Mouse (Mus musculus): Measurements from ENCODE around the gene Wdr86. TPM values are rescaled to one million over a fixed set of nuclear protein-coding genes. Genes with fewer than 3 reads are reported as not detected.
A peak's percentile ranks its signal among the peaks of the same experiment; 100 is the strongest.

Wdr86 gene
- polyA plus RNA-seq, 1 experiment from 2014 or later: 6.4 TPM

DNA sequence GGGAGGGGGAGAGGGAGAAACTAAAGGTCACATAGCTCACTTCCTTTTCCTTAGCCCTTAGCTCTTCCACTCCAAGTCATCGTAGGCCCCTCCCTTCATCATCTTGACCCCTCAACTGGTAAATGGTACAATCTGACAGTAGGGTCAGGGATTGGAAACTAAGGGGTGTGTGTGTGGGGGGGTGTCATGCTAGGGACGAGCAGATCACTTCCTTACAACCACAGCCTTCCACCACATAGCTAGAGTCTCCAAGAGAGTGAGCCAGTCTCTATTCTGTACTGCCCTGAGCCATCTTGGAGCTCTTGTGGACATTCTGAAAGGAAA lies 21.6 kb upstream of the Wdr86 start:
- no peaks in the 10 kb centered on the region for H3K36me3 ChIP-seq (ENCODE audit: control insufficient read depth, insufficient read depth, low read length)
- H3K9me3 ChIP-seq (replicated peaks; ENCODE audit: control insufficient read depth, low read length): no peaks in the 10 kb centered on the region
- 13% methylated on average over 2 of the region's 2 CpGs for WGBS
- ATAC-seq (no peak), DNase-seq (ENCODE audit: low spot score) (no peak)
- no peak overlapping the region for H3K27ac ChIP-seq (ENCODE audit: low read depth, low read length)
- no peak overlapping the region for H3K4me3 ChIP-seq (ENCODE audit: low read depth, low read length)
- peak overlapping the region; percentile 90; the same call in 1 of the 2 replicates for H3K4me2 ChIP-seq (ENCODE audit: low read length)
- no peak overlapping the region for H3K9ac ChIP-seq (ENCODE audit: low read length)
- peaks cover 6% of the 10 kb centered on the region; the same call in 1 of the 2 replicates for H3K4me1 ChIP-seq (ENCODE audit: control insufficient read depth, insufficient read depth, low read length)
- H3K27me3 ChIP-seq (replicated peaks; ENCODE audit: control insufficient read depth, insufficient read depth, low read length): no peaks in the 10 kb centered on the region

DNA sequence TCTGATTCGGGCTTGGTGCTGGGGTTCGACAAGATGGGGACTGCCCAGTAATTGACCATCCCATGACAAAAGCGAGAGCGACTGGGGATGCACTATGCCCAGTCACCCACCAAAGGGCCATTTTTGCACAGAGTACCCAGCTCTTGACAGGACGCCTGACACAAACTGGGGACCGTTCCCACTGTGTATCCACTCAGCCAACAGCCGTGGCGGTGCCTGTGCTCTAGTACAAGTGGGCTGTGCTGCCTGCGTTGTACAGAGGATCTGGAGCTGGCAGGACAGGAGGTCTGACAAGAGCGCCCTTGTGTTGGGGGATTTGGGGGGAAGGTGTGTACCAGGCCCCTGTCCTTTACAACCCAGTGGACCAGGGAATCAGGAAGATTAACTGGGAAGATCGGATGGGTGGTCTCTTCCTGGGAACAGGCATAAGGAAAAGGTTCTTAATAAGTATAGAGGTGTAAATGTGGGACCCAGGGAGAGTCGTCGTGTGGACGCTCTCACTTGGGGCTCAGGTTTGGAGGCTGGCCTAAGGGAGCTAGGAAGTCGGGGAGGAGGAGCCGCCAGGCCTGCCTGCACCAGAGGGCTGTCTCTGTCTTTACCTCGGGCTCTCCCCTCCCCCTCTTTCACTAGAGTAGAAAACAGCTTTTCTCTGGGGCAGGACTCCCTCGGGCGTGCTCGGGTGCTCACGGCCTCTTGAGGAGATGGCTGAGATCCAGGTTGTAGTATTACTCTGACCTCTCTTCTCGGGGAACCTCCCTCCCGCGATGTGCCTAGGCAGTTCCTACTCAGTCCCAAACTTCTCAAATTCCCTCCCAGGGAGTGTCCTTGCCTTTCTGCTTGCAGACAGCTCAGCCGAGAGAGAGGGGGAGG lies 21.0 kb upstream of the Wdr86 start:
- WGBS: 2% methylated on average over 24 of the region's 25 CpGs
- Histone ChIP-seq H3K27ac (ENCODE audit: low read depth, low read length) (peak overlapping the region; percentile 70; the same call in 1 of the 2 replicates), H3K4me2 (ENCODE audit: low read length) (peak overlapping the region; percentile 90), H3K9me3 (replicated peaks; ENCODE audit: control insufficient read depth, low read length) (no peaks in the 10 kb centered on the region), H3K9ac (ENCODE audit: low read length) (peak overlapping the region; percentile 74), H3K27me3 (replicated peaks; ENCODE audit: control insufficient read depth, insufficient read depth, low read length) (no peaks in the 10 kb centered on the region), H3K4me3 (ENCODE audit: low read depth, low read length) (peak overlapping the region; percentile 57), H3K36me3 (ENCODE audit: control insufficient read depth, insufficient read depth, low read length) (no peaks in the 10 kb centered on the region), H3K4me1 (ENCODE audit: control insufficient read depth, insufficient read depth, low read length) (peaks cover 6% of the 10 kb centered on the region; the same call in 1 of the 2 replicates)
- peak; percentile 69 for DNase-seq (ENCODE audit: low spot score)
- ATAC-seq: peak; percentile 67

DNA sequence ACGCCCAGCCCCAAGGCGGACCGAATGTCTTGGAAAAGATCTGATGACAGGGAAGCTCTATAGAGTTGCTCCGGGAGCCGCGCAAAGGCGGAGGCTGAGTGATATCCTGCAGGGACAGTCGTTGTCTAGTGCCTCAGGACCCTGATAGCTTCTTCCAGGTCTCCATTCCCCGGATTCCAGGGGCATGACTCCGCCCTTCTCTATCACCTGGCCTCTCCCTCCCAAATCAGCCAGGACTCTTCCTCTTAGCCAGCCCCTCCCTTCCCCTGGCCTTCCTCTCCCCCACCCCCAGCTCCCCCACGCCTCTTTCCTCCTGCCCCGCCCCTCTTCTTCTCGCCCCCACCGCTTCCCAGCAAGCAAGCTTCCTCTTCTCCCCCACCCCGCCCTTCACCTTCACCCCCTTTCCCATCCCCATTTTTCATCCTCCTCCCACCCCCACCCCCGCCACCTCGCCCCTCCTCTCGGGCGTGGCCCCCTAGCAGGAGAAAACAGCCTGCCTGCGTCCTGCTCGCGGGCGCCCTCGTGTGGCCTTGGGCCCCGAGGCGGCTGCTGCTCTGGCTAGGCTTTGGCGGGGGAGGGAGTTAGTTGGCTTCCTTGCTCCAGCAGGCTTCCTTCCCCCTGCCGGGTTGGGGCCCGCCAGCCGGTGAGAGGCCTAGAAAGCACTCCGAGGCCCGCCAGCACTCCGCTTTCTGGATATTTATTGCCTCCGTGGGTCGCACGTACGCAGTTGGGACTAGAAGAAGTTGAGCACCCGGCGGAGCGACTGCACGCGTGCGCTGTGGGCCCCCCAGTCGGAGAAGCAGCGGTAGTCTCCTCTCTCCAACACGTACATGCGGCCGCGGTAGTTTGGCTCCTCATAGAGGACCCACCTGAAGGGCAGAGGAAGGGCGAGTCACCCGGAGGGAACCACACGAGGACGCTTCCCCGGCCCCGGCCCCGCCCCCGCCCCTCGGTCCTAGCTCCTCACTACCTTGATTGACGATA lies 20.1 kb upstream of the Wdr86 start:
- Histone ChIP-seq H3K4me1 (ENCODE audit: control insufficient read depth, insufficient read depth, low read length) (peaks cover 6% of the 10 kb centered on the region; the same call in 1 of the 2 replicates), H3K27me3 (replicated peaks; ENCODE audit: control insufficient read depth, insufficient read depth, low read length) (no peaks in the 10 kb centered on the region), H3K9me3 (replicated peaks; ENCODE audit: control insufficient read depth, low read length) (no peaks in the 10 kb centered on the region), H3K4me2 (ENCODE audit: low read length) (peak overlapping the region; percentile 90), H3K27ac (ENCODE audit: low read depth, low read length) (peak overlapping the region; percentile 70; the same call in 1 of the 2 replicates), H3K4me3 (ENCODE audit: low read depth, low read length) (peak overlapping the region; percentile 57), H3K36me3 (ENCODE audit: control insufficient read depth, insufficient read depth, low read length) (no peaks in the 10 kb centered on the region), H3K9ac (ENCODE audit: low read length) (peak overlapping the region; percentile 74)
- ATAC-seq (peak; percentile 89), DNase-seq (ENCODE audit: low spot score) (peak; percentile 93)
- WGBS: under 1% methylated on average over 57 of the region's 59 CpGs

DNA sequence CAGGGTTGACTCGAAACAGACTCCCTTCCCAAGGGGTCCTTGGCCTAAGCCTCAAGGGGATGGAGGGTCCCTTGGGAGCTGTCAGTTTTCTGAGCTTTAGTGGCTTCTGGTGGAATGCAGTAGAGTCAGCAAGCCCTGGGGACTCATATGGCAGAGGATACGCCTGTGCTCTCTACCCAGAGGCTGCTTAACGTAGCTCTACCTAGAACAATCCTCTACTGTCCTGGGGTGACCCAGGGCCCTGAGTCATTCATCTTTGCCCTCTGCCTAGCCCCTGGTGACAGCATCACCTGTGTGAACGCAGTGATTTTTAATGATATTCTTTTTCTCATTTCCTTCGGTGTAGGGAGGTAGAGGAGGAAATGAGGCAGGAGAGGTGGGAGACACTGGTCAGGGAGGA lies 19.2 kb upstream of the Wdr86 start:
- H3K27ac ChIP-seq (ENCODE audit: low read depth, low read length): no peak overlapping the region
- no peaks in the 10 kb centered on the region for H3K27me3 ChIP-seq (replicated peaks; ENCODE audit: control insufficient read depth, insufficient read depth, low read length)
- H3K9ac ChIP-seq (ENCODE audit: low read length): peak overlapping the region; percentile 74
- no peak for ATAC-seq
- peak overlapping the region; percentile 57 for H3K4me3 ChIP-seq (ENCODE audit: low read depth, low read length)
- WGBS: 76% methylated on average over 5 of the region's 5 CpGs
- DNase-seq (ENCODE audit: low spot score): no peak
- no peaks in the 10 kb centered on the region for H3K9me3 ChIP-seq (replicated peaks; ENCODE audit: control insufficient read depth, low read length)
- peak overlapping the region; percentile 90 for H3K4me2 ChIP-seq (ENCODE audit: low read length)
- no peaks in the 10 kb centered on the region for H3K36me3 ChIP-seq (ENCODE audit: control insufficient read depth, insufficient read depth, low read length)
- peaks cover 6% of the 10 kb centered on the region; the same call in 1 of the 2 replicates for H3K4me1 ChIP-seq (ENCODE audit: control insufficient read depth, insufficient read depth, low read length)

DNA sequence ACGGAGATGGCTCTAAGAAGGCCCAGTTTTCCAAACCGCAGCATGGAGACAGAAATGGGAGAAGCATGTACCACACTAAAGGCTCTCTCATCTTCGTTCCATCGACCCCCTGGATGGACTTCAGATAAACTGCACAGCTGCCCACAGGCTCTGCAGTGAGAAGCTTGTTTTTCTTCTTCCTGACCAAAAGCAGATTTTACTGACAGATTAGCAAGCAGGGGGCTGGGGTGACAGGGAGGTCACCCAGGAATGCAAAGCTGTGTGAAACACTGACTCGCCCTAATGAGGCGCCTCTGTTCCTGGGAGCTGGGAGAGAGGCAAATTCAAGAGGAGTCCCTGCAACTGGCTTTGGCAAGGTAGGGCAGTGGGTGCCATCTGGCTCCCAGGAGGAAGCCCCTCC lies 17.0 kb upstream of the Wdr86 start:
- H3K36me3 ChIP-seq (ENCODE audit: control insufficient read depth, insufficient read depth, low read length): no peaks in the 10 kb centered on the region
- ATAC-seq: no peak
- WGBS: 10% methylated on average over 6 of the region's 6 CpGs
- no peaks in the 10 kb centered on the region for H3K9me3 ChIP-seq (replicated peaks; ENCODE audit: control insufficient read depth, low read length)
- no peak overlapping the region for H3K4me3 ChIP-seq (ENCODE audit: low read depth, low read length)
- peaks cover 6% of the 10 kb centered on the region; the same call in 1 of the 2 replicates for H3K4me1 ChIP-seq (ENCODE audit: control insufficient read depth, insufficient read depth, low read length)
- no peak overlapping the region for H3K4me2 ChIP-seq (ENCODE audit: low read length)
- H3K9ac ChIP-seq (ENCODE audit: low read length): no peak overlapping the region; the same call in 1 of the 2 replicates
- no peak for DNase-seq (ENCODE audit: low spot score)
- no peak overlapping the region for H3K27ac ChIP-seq (ENCODE audit: low read depth, low read length)
- H3K27me3 ChIP-seq (replicated peaks; ENCODE audit: control insufficient read depth, insufficient read depth, low read length): no peaks in the 10 kb centered on the region

DNA sequence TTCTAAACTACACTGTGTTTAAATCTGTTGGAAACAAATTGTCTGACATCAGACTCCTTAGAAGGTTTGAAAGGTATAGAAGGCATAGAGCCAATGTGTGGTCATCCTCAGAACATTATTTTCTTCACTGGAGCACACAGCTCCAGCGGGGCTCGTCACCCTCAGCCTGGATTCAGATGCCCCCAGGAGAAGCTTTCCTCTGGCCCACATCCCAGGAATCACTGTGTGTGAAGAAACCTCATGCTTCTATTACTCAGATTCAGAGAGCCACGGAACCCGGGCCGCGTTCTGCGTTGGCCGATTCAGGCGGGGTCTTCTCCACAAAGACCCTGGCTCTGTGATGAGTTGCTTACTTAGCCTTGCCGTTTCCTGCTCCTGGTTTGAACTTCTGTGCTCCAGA lies 13.4 kb upstream of the Wdr86 start:
- H3K36me3 ChIP-seq (ENCODE audit: control insufficient read depth, insufficient read depth, low read length): no peaks in the 10 kb centered on the region
- WGBS: 94% methylated on average over 10 of the region's 10 CpGs

DNA sequence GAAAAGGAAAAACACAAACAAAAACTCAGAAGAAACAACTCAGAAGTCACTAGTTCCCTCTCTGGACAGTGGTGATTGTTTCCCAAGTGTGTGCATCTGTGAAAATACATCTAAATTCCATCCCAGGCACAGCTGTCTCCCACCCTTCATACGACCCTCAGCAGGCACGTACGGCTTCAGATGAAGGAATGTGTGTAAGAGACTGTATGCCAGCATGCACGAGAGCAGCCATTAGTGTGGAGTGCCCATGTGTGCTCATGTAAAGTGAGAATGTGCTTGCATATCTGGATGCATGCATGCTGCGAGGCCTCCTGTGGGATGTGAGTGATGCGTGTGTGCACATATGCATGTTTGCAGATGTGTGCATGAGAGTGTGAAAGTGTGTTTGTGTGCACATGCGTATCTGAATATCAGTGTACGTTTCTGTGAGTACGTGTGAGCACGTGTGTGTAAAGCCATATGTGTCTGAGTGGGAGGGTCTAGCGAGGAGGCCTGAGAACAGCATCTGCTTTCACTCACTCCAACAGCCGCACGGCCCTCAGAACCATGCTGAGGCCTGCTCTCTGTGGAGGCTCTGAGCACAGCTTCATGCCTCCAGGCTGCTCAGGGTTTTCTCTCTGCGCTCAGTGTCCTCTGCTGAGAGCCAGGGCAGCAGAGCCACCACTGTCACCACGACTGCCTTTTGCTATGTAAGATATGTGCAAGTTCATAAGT lies 10.8 kb upstream of the Wdr86 start:
- Histone ChIP-seq H3K4me1 (ENCODE audit: control insufficient read depth, insufficient read depth, low read length) (no peaks in the 10 kb centered on the region), H3K9ac (ENCODE audit: low read length) (no peak overlapping the region), H3K4me2 (ENCODE audit: low read length) (no peak overlapping the region), H3K36me3 (ENCODE audit: control insufficient read depth, insufficient read depth, low read length) (no peaks in the 10 kb centered on the region), H3K27me3 (replicated peaks; ENCODE audit: control insufficient read depth, insufficient read depth, low read length) (no peaks in the 10 kb centered on the region), H3K4me3 (ENCODE audit: low read depth, low read length) (no peak overlapping the region), H3K9me3 (replicated peaks; ENCODE audit: control insufficient read depth, low read length) (no peaks in the 10 kb centered on the region), H3K27ac (ENCODE audit: low read depth, low read length) (no peak overlapping the region)
- 83% methylated on average over 15 of the region's 15 CpGs for WGBS
- ATAC-seq (no peak), DNase-seq (ENCODE audit: low spot score) (no peak)

More for the DNA sequence above, 13.4 kb upstream of the Wdr86 start:
- no peaks in the 10 kb centered on the region for H3K27me3 ChIP-seq (replicated peaks; ENCODE audit: control insufficient read depth, insufficient read depth, low read length)
- no peak overlapping the region for H3K27ac ChIP-seq (ENCODE audit: low read depth, low read length)
- no peak overlapping the region for H3K9ac ChIP-seq (ENCODE audit: low read length)
- no peaks in the 10 kb centered on the region for H3K4me1 ChIP-seq (ENCODE audit: control insufficient read depth, insufficient read depth, low read length)
- H3K4me3 ChIP-seq (ENCODE audit: low read depth, low read length): no peak overlapping the region
- ATAC-seq (no peak), DNase-seq (ENCODE audit: low spot score) (no peak)
- H3K9me3 ChIP-seq (replicated peaks; ENCODE audit: control insufficient read depth, low read length): no peaks in the 10 kb centered on the region
- no peak overlapping the region for H3K4me2 ChIP-seq (ENCODE audit: low read length)

DNA sequence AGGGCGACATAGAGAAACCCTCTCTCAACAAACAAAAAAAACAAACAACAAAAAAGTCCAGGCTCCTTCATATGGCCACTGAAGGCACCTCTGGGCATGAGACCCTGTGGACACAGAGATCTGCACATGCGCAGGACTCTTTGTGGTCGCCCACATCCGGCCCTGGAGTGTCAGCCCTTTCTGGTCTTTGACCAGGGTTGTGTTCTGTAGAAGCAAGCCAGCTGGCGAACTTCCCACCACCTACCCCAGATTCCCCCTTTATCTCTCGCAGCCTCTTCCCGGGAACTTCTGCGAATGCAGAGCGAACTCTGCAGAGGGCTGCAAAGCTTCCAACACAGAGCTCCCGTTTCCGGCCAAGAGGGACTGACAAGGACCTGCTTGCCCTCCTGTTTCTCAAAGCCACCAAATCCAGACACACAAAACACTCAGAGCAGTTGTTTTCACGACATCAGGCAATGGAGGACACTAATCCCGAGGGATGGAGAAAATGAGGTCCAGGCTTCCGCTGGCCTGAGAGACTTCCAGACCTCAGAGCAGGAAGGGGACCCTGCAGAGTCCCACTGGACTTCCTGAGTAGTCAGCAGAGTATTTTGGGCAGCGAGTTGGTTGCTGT lies 8.7 kb upstream of the Wdr86 start:
- Histone ChIP-seq H3K9ac (ENCODE audit: low read length) (no peak overlapping the region), H3K36me3 (ENCODE audit: control insufficient read depth, insufficient read depth, low read length) (no peaks in the 10 kb centered on the region), H3K27ac (ENCODE audit: low read depth, low read length) (no peak overlapping the region), H3K27me3 (replicated peaks; ENCODE audit: control insufficient read depth, insufficient read depth, low read length) (no peaks in the 10 kb centered on the region), H3K4me3 (ENCODE audit: low read depth, low read length) (no peak overlapping the region), H3K9me3 (replicated peaks; ENCODE audit: control insufficient read depth, low read length) (no peaks in the 10 kb centered on the region), H3K4me1 (ENCODE audit: control insufficient read depth, insufficient read depth, low read length) (no peaks in the 10 kb centered on the region), H3K4me2 (ENCODE audit: low read length) (no peak overlapping the region)
- no peak for DNase-seq (ENCODE audit: low spot score)
- no peak for ATAC-seq
- WGBS: 70% methylated on average over 15 of the region's 15 CpGs

Measured in forebrain, embryonic 14.5 days (tissue).